Mouse (Mus musculus) neural tube, embryonic 11.5 days (tissue): ENCODE measurements around the gene Izumo2. TPM values are rescaled to one million over a fixed set of nuclear protein-coding genes. Genes with fewer than 3 reads are reported as not detected.

ENCODE experiments used
- ATAC-seq: fragments of 200-750 bp; cut with Nextera tagmentation; 2 replicates; pipeline ENCODE4 v1.8.0; 2017; ENCODE audit warnings: moderate number of reproducible peaks, mild to moderate bottlenecking, moderate TSS enrichment, moderate library complexity; ENCODE audit not compliant: insufficient read depth, low FRiP score, low TSS enrichment
- DNase-seq: peaks from one replicate; pipeline ENCODE4 v3.0.0-alpha.2; 2015; ENCODE audit warnings: low spot score
- H3K27ac ChIP-seq: fragments of 300-500 bp; sonication (generic); 2 replicates; pipeline ENCODE4 v1.5.1; 2014; ENCODE audit warnings: low read depth, mild to moderate bottlenecking, low read length
- H3K27me3 ChIP-seq: fragments of 300-500 bp; sonication (generic); 2 replicates; pipeline ENCODE4 v1.6.1; 2014; ENCODE audit warnings: mild to moderate bottlenecking, low read length, mixed read lengths; ENCODE audit not compliant: control insufficient read depth, insufficient read depth
- H3K36me3 ChIP-seq: fragments of 300-500 bp; sonication (generic); 2 replicates; pipeline ENCODE4 v1.6.1; 2014; ENCODE audit warnings: mild to moderate bottlenecking, low read length, moderate library complexity, mixed read lengths; ENCODE audit not compliant: control insufficient read depth, insufficient read depth
- H3K4me1 ChIP-seq: fragments of 300-500 bp; sonication (generic); 2 replicates; pipeline ENCODE4 v1.6.1; 2014; ENCODE audit warnings: low read length, mixed read lengths; ENCODE audit not compliant: control insufficient read depth, insufficient read depth
- H3K4me2 ChIP-seq: fragments of 300-500 bp; sonication (generic); 2 replicates; pipeline ENCODE4 v1.6.1; 2014; ENCODE audit warnings: low read depth, mild to moderate bottlenecking, moderate library complexity
- H3K4me3 ChIP-seq: fragments of 300-500 bp; sonication (generic); 2 replicates; pipeline ENCODE4 v1.5.1; 2014; ENCODE audit warnings: low read depth, low read length
- H3K9ac ChIP-seq: fragments of 300-500 bp; sonication (generic); 2 replicates; pipeline ENCODE4 v1.6.1; 2014; ENCODE audit warnings: mild to moderate bottlenecking, low read length
- H3K9me3 ChIP-seq: fragments of 300-500 bp; sonication (generic); 2 replicates; pipeline ENCODE4 v1.6.1; 2016; ENCODE audit warnings: low read length; ENCODE audit not compliant: control insufficient read depth
- WGBS: fragments of 180-500 bp; shearing (Covaris S2); extraction: QIAGEN DNeasy Blood & Tissue Kit; methylation state at CpG from one replicate; pipeline ENCODE4 v1.1.7; 2014; 5-methylcytosine and 5-hydroxymethylcytosine counted together
- polyA plus RNA-seq: library from polyadenylated mRNA; unstranded; fragments of >200 nt; fragmentation: Nextera tagmentation; extraction: Ambion mirVana; gene quantifications from 2 replicates; pipeline ENCODE4 v1.2.1, GENCODE M21; 2014

Izumo2 gene
- polyA plus RNA-seq: not detected in 2 replicates

GRCm38 (mm10) chr7:44708574-44708973, at the start of gene Izumo2:
Gene Izumo2 (plus strand): TSS chr7:44708742.
- Histone ChIP-seq H3K4me1 (no peaks in the 10 kb centered on the region), H3K27ac (no peak within 1 kb of the TSS), H3K36me3 (no peaks in the 10 kb centered on the region), H3K4me3 (no peak within 1 kb of the TSS), H3K4me2 (no peak within 1 kb of the TSS), H3K9ac (no peak within 1 kb of the TSS), H3K9me3 (no peaks in the 10 kb centered on the region), H3K27me3 (no peaks in the 10 kb centered on the region)
- DNase-seq (no peak), ATAC-seq (no peak)
- whole genome bisulfite sequencing: 68% methylated on average over 14 of the region's 14 CpGs

GRCm38 (mm10) chr7:44661219-44661618, 47.3 kb upstream of the Izumo2 start:
- DNase-seq (no peak), ATAC-seq (no peak)
- Histone ChIP-seq H3K36me3 (no peaks in the 10 kb centered on the region), H3K4me3 (no peak overlapping the region), H3K27me3 (no peaks in the 10 kb centered on the region), H3K9me3 (no peaks in the 10 kb centered on the region), H3K27ac (no peak overlapping the region), H3K9ac (no peak overlapping the region), H3K4me2 (no peak overlapping the region), H3K4me1 (no peaks in the 10 kb centered on the region)
- 82% methylated on average over 5 of the region's 5 CpGs for WGBS

GRCm38 (mm10) chr7:44662168-44662567, 46.4 kb upstream of the Izumo2 start:
- no peak overlapping the region for H3K4me3 ChIP-seq
- ATAC-seq (no peak), DNase-seq (no peak)
- no peaks in the 10 kb centered on the region for H3K9me3 ChIP-seq
- no peak overlapping the region for H3K27ac ChIP-seq
- H3K36me3 ChIP-seq: no peaks in the 10 kb centered on the region
- H3K4me1 ChIP-seq: no peaks in the 10 kb centered on the region
- WGBS: 16% methylated on average over 8 of the region's 8 CpGs
- H3K4me2 ChIP-seq: no peak overlapping the region
- H3K9ac ChIP-seq: no peak overlapping the region
- H3K27me3 ChIP-seq: no peaks in the 10 kb centered on the region

GRCm38 (mm10) chr7:44662569-44662968, 46.0 kb upstream of the Izumo2 start:
- Histone ChIP-seq H3K27me3 (no peaks in the 10 kb centered on the region), H3K4me1 (no peaks in the 10 kb centered on the region), H3K4me3 (no peak overlapping the region), H3K4me2 (no peak overlapping the region), H3K36me3 (no peaks in the 10 kb centered on the region), H3K9me3 (no peaks in the 10 kb centered on the region), H3K9ac (no peak overlapping the region), H3K27ac (no peak overlapping the region)
- WGBS: 5% methylated on average over 3 of the region's 3 CpGs
- no peak for DNase-seq
- ATAC-seq: no peak

- ATAC-seq (no peak), DNase-seq (no peak)
- Histone ChIP-seq H3K36me3 (no peaks in the 10 kb centered on the region), H3K27ac (no peak overlapping the region), H3K9me3 (no peaks in the 10 kb centered on the region), H3K9ac (no peak overlapping the region), H3K4me1 (no peaks in the 10 kb centered on the region), H3K4me3 (no peak overlapping the region), H3K4me2 (no peak overlapping the region), H3K27me3 (peaks cover 5% of the 10 kb centered on the region; the same call in 1 of the 2 replicates)
- WGBS: 88% methylated on average over 5 of the region's 5 CpGs
These were observed 45.0 kb upstream of the Izumo2 start for GRCm38 (mm10) chr7:44663546-44663945.

GRCm38 (mm10) chr7:44664731-44665130, 43.8 kb upstream of the Izumo2 start:
- Histone ChIP-seq H3K9me3 (no peaks in the 10 kb centered on the region), H3K36me3 (no peaks in the 10 kb centered on the region), H3K4me1 (no peaks in the 10 kb centered on the region), H3K27me3 (peaks cover 8% of the 10 kb centered on the region), H3K4me3 (no peak overlapping the region), H3K27ac (no peak overlapping the region), H3K9ac (no peak overlapping the region), H3K4me2 (no peak overlapping the region)
- DNase-seq (no peak), ATAC-seq (no peak)
- WGBS: 39% methylated on average over 11 of the region's 11 CpGs

GRCm38 (mm10) chr7:44666462-44666861, 42.1 kb upstream of the Izumo2 start:
- H3K4me1 ChIP-seq: peaks cover 4% of the 10 kb centered on the region
- no peak overlapping the region for H3K4me2 ChIP-seq
- H3K9ac ChIP-seq: no peak overlapping the region
- 90% methylated on average over 2 of the region's 2 CpGs for WGBS
- no peaks in the 10 kb centered on the region for H3K9me3 ChIP-seq
- no peak overlapping the region for H3K4me3 ChIP-seq
- H3K27ac ChIP-seq: no peak overlapping the region
- H3K36me3 ChIP-seq: no peaks in the 10 kb centered on the region
- H3K27me3 ChIP-seq: peaks cover 17% of the 10 kb centered on the region
- ATAC-seq: no peak
- DNase-seq: no peak

GRCm38 (mm10) chr7:44667996-44668738, 40.4 kb upstream of the Izumo2 start:
- DNase-seq (no peak), ATAC-seq (no peak)
- Histone ChIP-seq H3K9me3 (no peaks in the 10 kb centered on the region), H3K9ac (no peak overlapping the region), H3K4me3 (no peak overlapping the region), H3K4me2 (no peak overlapping the region), H3K27me3 (peaks cover 17% of the 10 kb centered on the region), H3K27ac (no peak overlapping the region), H3K36me3 (no peaks in the 10 kb centered on the region), H3K4me1 (peaks cover 5% of the 10 kb centered on the region)
- 64% methylated on average over 13 of the region's 13 CpGs for WGBS

- peaks cover 5% of the 10 kb centered on the region for H3K4me1 ChIP-seq
- H3K36me3 ChIP-seq: no peaks in the 10 kb centered on the region
- ATAC-seq (no peak), DNase-seq (no peak)
- H3K4me2 ChIP-seq: no peak overlapping the region
- peaks cover 17% of the 10 kb centered on the region for H3K27me3 ChIP-seq
- no peak overlapping the region for H3K4me3 ChIP-seq
- H3K9me3 ChIP-seq: no peaks in the 10 kb centered on the region
- no peak overlapping the region for H3K9ac ChIP-seq
- 12% methylated on average over 21 of the region's 21 CpGs for WGBS
- no peak overlapping the region for H3K27ac ChIP-seq
These were observed 39.4 kb upstream of the Izumo2 start for GRCm38 (mm10) chr7:44669103-44669502.
